Mouse (Mus musculus) brain, embryonic 14.5 days (tissue): ENCODE measurements around the gene Cdh1.

Experiments
- CTCF ChIP-seq: fragments of 200-500 bp; IDR thresholded peaks from 2 replicates; pipeline ENCODE4 v1.5.1; 2012; ENCODE audit warnings: inconsistent platforms, mild to moderate bottlenecking, moderate library complexity, borderline replicate concordance; ENCODE audit not compliant: insufficient read depth, insufficient read length; ENCODE audit errors: extremely low read depth
- POLR2A ChIP-seq: fragments of 200-500 bp; IDR thresholded peaks from 2 replicates; pipeline ENCODE4 v1.6.1; 2012; ENCODE audit warnings: mild to moderate bottlenecking, inconsistent platforms, borderline replicate concordance; ENCODE audit not compliant: poor library complexity, insufficient read depth, insufficient read length, severe bottlenecking; ENCODE audit errors: extremely low read depth

DNA sequence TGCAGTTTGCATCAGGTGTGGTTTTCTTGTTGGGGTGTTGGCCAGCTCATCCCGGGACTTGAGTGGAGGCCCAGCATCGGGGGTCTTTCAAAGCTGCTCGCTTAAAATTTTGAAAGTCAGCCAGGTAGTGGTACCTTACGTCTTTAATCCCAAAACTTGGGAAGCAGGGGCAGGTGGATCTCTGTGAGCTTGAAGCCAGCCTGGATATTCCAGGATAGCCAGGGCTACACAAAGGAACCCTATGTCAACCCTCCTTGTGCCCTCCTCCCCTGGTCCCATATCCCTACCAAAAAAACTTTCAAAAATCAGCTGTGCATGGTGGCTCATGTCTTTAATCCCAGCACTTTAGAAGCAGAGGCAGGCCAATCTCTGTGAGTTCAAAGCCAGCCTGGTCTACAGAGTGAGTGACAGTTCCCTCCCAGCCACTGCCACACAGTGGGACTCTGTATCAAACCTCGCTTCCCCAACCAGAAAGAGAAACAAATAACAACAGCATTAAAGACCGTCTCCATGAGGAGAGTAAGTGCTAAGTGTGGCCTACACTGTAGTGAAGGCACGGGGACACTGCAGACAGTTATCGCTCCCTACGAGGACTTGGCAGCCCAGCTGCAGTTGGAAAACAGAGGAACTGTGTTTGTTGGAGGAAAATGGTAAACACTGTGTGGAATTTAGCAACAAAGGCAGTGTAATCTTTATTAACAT lies 101.2 kb downstream of the Cdh1 start:
- no peak for TF ChIP-seq CTCF
- no peak for TF ChIP-seq POLR2A
